Mouse (Mus musculus) embryo, embryonic 11 days (tissue): Measurements from ENCODE around the gene Dnah9.

Source experiments
- DNase-seq: peaks from one replicate; pipeline ENCODE4 v3.0.0-alpha.2; 2015

Gene Dnah9

DNA sequence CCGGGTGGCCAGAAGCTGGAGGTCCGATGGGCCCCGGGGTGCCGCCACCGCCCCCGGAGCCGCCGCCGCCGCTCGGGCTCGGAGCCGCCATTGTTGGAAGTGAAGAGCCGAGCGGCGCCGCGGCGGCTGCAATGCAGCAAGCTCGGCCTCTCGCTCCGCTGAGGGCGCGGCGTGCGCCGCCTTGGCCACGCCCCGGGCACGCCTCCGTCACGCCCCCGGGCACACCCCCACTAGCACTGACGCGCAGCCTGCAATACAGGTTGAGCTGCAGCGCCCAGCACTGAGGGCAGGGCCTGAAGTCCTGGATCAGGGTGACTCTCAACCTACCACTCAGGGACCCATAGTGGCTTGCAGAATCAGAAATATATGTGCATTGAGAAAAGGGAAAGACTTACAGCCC is 380.2 kb downstream of the Dnah9 start, which contains the start of gene Map2k4:
Gene Map2k4, minus strand, starts transcription at position 144 of the 400 bp plus-strand sequence.
- DNase-seq: peak; percentile 94

DNA sequence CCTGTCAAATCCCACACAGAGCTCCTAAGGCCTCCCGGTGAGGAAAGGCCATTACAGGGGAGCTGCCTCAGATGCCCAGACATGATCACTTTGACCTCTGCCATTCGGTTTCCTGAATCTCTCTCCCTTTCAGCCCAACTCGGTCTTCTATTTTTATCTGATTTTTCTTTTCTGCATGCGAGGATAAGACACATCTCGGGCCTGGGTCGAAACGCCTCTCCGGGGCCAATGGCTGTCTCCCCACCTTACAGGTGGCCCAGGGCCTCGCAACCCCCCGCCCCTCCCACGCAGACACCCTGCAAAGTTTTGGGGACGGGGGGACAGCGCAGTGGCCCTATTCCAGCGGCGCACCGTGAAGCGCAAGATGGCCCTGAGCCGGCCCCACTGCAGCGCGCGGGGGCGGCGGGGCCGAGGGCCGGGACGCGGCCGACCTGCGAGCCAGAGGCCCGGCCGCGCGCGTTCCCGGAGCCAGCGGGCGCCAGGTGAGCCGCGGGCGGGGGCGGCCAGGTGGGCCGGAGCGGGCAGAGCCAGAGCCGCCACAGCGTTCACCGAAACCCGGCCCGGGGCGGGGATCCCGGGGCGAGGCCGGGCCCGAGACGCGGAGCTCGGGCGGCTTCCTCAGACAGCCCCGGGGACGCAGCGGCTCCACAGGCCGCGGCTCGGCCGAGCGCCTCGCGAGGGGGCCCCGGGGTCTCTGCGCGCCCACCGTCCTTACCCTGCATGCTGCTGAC is 380.8 kb downstream of the Dnah9 start:
- peak; percentile 47 for DNase-seq

DNA sequence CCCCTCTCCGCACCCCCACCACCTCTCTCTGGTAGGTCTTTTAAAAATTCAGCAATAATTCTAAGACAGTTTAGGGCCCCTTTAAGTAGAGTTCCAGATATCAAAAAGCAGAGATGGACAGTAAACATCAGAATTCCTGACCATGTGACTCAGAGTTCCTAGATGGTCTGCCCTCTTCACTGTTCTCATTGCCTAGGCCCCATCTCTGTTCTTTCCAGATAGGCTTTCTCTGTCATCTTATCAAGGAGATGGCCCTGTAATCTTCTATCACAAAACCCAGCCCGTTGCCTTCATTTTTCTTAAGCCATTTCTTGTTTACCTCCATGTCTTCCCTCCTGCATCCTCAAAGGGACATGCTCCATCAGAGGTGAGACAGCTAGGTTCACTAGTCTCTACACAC is 382.2 kb downstream of the Dnah9 start:
- DNase-seq: no peak

DNA sequence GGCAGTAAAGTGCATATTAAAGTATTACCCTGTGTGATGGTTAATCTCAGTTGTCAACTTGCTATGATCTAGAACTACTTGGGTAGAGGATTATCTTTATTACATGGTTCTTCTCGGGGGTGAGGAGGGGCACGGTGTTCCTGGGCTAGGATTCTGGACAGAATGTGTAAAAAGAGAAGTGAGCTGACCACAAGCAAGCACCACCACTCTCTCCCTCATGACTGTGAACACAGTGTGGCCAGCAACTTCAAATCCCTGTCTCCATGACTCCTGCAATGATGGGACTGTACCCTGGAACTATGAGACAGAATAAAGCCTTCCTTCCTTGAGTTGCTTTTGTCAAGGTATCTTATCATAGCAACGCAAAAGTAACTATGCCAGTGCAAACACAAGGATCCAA is 386.8 kb downstream of the Dnah9 start:
- DNase-seq: no peak
